Mouse (Mus musculus): Measurements from ENCODE around the gene Mob3b. TPM values are rescaled to one million over a fixed set of nuclear protein-coding genes. Genes with fewer than 3 reads are reported as not detected.

The Mob3b gene
- polyA plus RNA-seq, 1 experiment, result 0.12 TPM

- H3K4me2 ChIP-seq (ENCODE audit: low read depth), result no peak overlapping the region
- no peak for TF ChIP-seq MYOG (IDR thresholded peaks at IDR 0.05; ENCODE audit: control insufficient read depth in 1 of 3, insufficient read depth in 1 of 3, insufficient read length in 2 of 3, low read depth in 2 of 3)
- no peak for TF ChIP-seq MYOD1 (IDR thresholded peaks at IDR 0.05; ENCODE audit: control insufficient read depth in 1 of 3, insufficient read length in 2 of 3, low read depth in 2 of 3)
- TF ChIP-seq POLR2A (IDR thresholded peaks at IDR 0.05; ENCODE audit: insufficient read length, low read depth), result no peak
- TF ChIP-seq REST (IDR thresholded peaks at IDR 0.05; ENCODE audit: insufficient read depth, insufficient read length), result no peak
- TF ChIP-seq USF1 (IDR thresholded peaks at IDR 0.05; ENCODE audit: low read depth), result no peak
- TF ChIP-seq TCF12 (IDR thresholded peaks at IDR 0.05; ENCODE audit: insufficient read depth, poor library complexity, severe bottlenecking), result no peak
- no peak for TF ChIP-seq SRF (IDR thresholded peaks at IDR 0.05; ENCODE audit: control insufficient read depth, insufficient read length, low read depth)
- TF ChIP-seq TCF3 (IDR thresholded peaks at IDR 0.05; ENCODE audit: insufficient read length, low read depth), result no peak
- TF ChIP-seq POLR2AphosphoS2 (IDR thresholded peaks at IDR 0.05; ENCODE audit: insufficient read length, low read depth), result no peak
- TF ChIP-seq MAX (IDR thresholded peaks at IDR 0.05; ENCODE audit: low read depth), result no peak
- TF ChIP-seq CEBPB (IDR thresholded peaks at IDR 0.05; ENCODE audit: insufficient read depth, poor library complexity, severe bottlenecking), result no peak
- no peak for TF ChIP-seq E2F4 (IDR thresholded peaks at IDR 0.05; ENCODE audit: insufficient read depth)
- H3ac ChIP-seq (ENCODE audit: control insufficient read depth, insufficient read length), result no peak overlapping the region
- no peaks in the 10 kb centered on the region for H3K27me3 ChIP-seq (ENCODE audit: control insufficient read depth, insufficient read depth, insufficient read length)
- H3K4me3 ChIP-seq, result no peak overlapping the region
- no peaks in the 10 kb centered on the region for H3K36me3 ChIP-seq (ENCODE audit: control insufficient read depth, insufficient read depth)
- no peaks in the 10 kb centered on the region for H3K79me2 ChIP-seq (ENCODE audit: control insufficient read depth, insufficient read depth)
Measured at GRCm38 (mm10) chr4:35003550-35004326, 153.5 kb downstream of the Mob3b start.

GRCm38 (mm10) chr4:34996616-34997015, 160.7 kb downstream of the Mob3b start:
- Histone ChIP-seq H3ac (ENCODE audit: control insufficient read depth, insufficient read length) (no peak overlapping the region), H3K4me2 (ENCODE audit: low read depth) (no peak overlapping the region), H3K36me3 (ENCODE audit: control insufficient read depth, insufficient read depth) (no peaks in the 10 kb centered on the region), H3K79me2 (ENCODE audit: control insufficient read depth, insufficient read depth) (no peaks in the 10 kb centered on the region), H3K27me3 (ENCODE audit: control insufficient read depth, insufficient read depth, insufficient read length) (no peaks in the 10 kb centered on the region), H3K4me3 (no peak overlapping the region)
- TF ChIP-seq REST (IDR thresholded peaks at IDR 0.05; ENCODE audit: insufficient read depth, insufficient read length) (no peak), MYOG (IDR thresholded peaks at IDR 0.05; ENCODE audit: control insufficient read depth in 1 of 3, insufficient read depth in 1 of 3, insufficient read length in 2 of 3, low read depth in 2 of 3) (no peak), POLR2A (IDR thresholded peaks at IDR 0.05; ENCODE audit: insufficient read length, low read depth) (no peak), TCF3 (IDR thresholded peaks at IDR 0.05; ENCODE audit: insufficient read length, low read depth) (no peak), POLR2AphosphoS2 (IDR thresholded peaks at IDR 0.05; ENCODE audit: insufficient read length, low read depth) (no peak), CEBPB (IDR thresholded peaks at IDR 0.05; ENCODE audit: insufficient read depth, poor library complexity, severe bottlenecking) (no peak), USF1 (IDR thresholded peaks at IDR 0.05; ENCODE audit: low read depth) (no peak), MAX (IDR thresholded peaks at IDR 0.05; ENCODE audit: low read depth) (no peak), E2F4 (IDR thresholded peaks at IDR 0.05; ENCODE audit: insufficient read depth) (no peak), MYOD1 (IDR thresholded peaks at IDR 0.05; ENCODE audit: control insufficient read depth in 1 of 3, insufficient read length in 2 of 3, low read depth in 2 of 3) (no peak), SRF (IDR thresholded peaks at IDR 0.05; ENCODE audit: control insufficient read depth, insufficient read length, low read depth) (no peak), TCF12 (IDR thresholded peaks at IDR 0.05; ENCODE audit: insufficient read depth, poor library complexity, severe bottlenecking) (no peak)

- H3K4me2 ChIP-seq (ENCODE audit: low read depth), result no peak overlapping the region
- no peak for TF ChIP-seq MYOG (IDR thresholded peaks at IDR 0.05; ENCODE audit: control insufficient read depth in 1 of 3, insufficient read depth in 1 of 3, insufficient read length in 2 of 3, low read depth in 2 of 3)
- no peak for TF ChIP-seq POLR2AphosphoS2 (IDR thresholded peaks at IDR 0.05; ENCODE audit: insufficient read length, low read depth)
- no peak for TF ChIP-seq MYOD1 (IDR thresholded peaks at IDR 0.05; ENCODE audit: control insufficient read depth in 1 of 3, insufficient read length in 2 of 3, low read depth in 2 of 3)
- TF ChIP-seq E2F4 (IDR thresholded peaks at IDR 0.05; ENCODE audit: insufficient read depth), result no peak
- TF ChIP-seq USF1 (IDR thresholded peaks at IDR 0.05; ENCODE audit: low read depth), result no peak
- no peak for TF ChIP-seq TCF3 (IDR thresholded peaks at IDR 0.05; ENCODE audit: insufficient read length, low read depth)
- no peak for TF ChIP-seq POLR2A (IDR thresholded peaks at IDR 0.05; ENCODE audit: insufficient read length, low read depth)
- no peak for TF ChIP-seq REST (IDR thresholded peaks at IDR 0.05; ENCODE audit: insufficient read depth, insufficient read length)
- TF ChIP-seq MAX (IDR thresholded peaks at IDR 0.05; ENCODE audit: low read depth), result no peak
- TF ChIP-seq TCF12 (IDR thresholded peaks at IDR 0.05; ENCODE audit: insufficient read depth, poor library complexity, severe bottlenecking), result no peak
- TF ChIP-seq SRF (IDR thresholded peaks at IDR 0.05; ENCODE audit: control insufficient read depth, insufficient read length, low read depth), result no peak
- no peak for TF ChIP-seq CEBPB (IDR thresholded peaks at IDR 0.05; ENCODE audit: insufficient read depth, poor library complexity, severe bottlenecking)
- H3K4me3 ChIP-seq, result no peak overlapping the region
- H3K79me2 ChIP-seq (ENCODE audit: control insufficient read depth, insufficient read depth), result no peaks in the 10 kb centered on the region
- no peaks in the 10 kb centered on the region for H3K36me3 ChIP-seq (ENCODE audit: control insufficient read depth, insufficient read depth)
- no peaks in the 10 kb centered on the region for H3K27me3 ChIP-seq (ENCODE audit: control insufficient read depth, insufficient read depth, insufficient read length)
- no peak overlapping the region for H3ac ChIP-seq (ENCODE audit: control insufficient read depth, insufficient read length)
Measured at GRCm38 (mm10) chr4:34993639-34993975, 163.7 kb downstream of the Mob3b start.

- Histone ChIP-seq H3K4me3 (no peak overlapping the region), H3K79me2 (ENCODE audit: control insufficient read depth, insufficient read depth) (no peaks in the 10 kb centered on the region), H3ac (ENCODE audit: control insufficient read depth, insufficient read length) (no peak overlapping the region), H3K27me3 (ENCODE audit: control insufficient read depth, insufficient read depth, insufficient read length) (no peaks in the 10 kb centered on the region), H3K4me2 (ENCODE audit: low read depth) (no peak overlapping the region), H3K36me3 (ENCODE audit: control insufficient read depth, insufficient read depth) (no peaks in the 10 kb centered on the region)
- TF ChIP-seq TCF3 (IDR thresholded peaks at IDR 0.05; ENCODE audit: insufficient read length, low read depth) (no peak), MYOG (IDR thresholded peaks at IDR 0.05; ENCODE audit: control insufficient read depth in 1 of 3, insufficient read depth in 1 of 3, insufficient read length in 2 of 3, low read depth in 2 of 3) (no peak), USF1 (IDR thresholded peaks at IDR 0.05; ENCODE audit: low read depth) (no peak), POLR2AphosphoS2 (IDR thresholded peaks at IDR 0.05; ENCODE audit: insufficient read length, low read depth) (no peak), MAX (IDR thresholded peaks at IDR 0.05; ENCODE audit: low read depth) (no peak), TCF12 (IDR thresholded peaks at IDR 0.05; ENCODE audit: insufficient read depth, poor library complexity, severe bottlenecking) (no peak), REST (IDR thresholded peaks at IDR 0.05; ENCODE audit: insufficient read depth, insufficient read length) (no peak), E2F4 (IDR thresholded peaks at IDR 0.05; ENCODE audit: insufficient read depth) (no peak), CEBPB (IDR thresholded peaks at IDR 0.05; ENCODE audit: insufficient read depth, poor library complexity, severe bottlenecking) (no peak), MYOD1 (IDR thresholded peaks at IDR 0.05; ENCODE audit: control insufficient read depth in 1 of 3, insufficient read length in 2 of 3, low read depth in 2 of 3) (no peak), POLR2A (IDR thresholded peaks at IDR 0.05; ENCODE audit: insufficient read length, low read depth) (no peak), SRF (IDR thresholded peaks at IDR 0.05; ENCODE audit: control insufficient read depth, insufficient read length, low read depth) (no peak)
Measured at GRCm38 (mm10) chr4:34992866-34993638, 164.2 kb downstream of the Mob3b start.

Measured in myocyte (in vitro differentiated cells).